Mouse (Mus musculus): ENCODE measurements around the gene Olfr958.

DNA sequence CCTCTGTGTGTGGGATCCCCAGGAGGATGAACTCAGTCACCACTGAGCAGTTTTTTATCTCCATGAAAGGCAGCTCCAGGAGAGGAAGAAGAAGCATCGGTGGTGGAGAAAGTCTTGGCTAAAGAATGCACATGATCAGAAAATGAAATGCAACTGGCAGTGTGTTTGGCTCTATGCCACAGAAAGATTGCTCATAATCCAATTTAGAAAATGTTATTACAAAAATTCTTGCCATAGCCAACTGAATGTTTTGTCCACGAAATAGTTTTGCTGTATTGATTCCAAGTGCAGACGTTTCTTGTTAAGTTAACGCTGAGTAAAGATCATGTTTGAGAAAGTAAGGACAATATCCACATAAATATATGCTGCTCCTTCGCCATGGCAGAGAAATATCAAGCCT, 3.0 kb downstream of the Olfr958 start:
- TF ChIP-seq CTCF (IDR thresholded peaks at IDR 0.05; ENCODE audit: low read depth, low read length) (no peak), POLR2A (IDR thresholded peaks at IDR 0.05; ENCODE audit: extremely low read depth, insufficient read depth, low read length) (no peak)
